Mouse (Mus musculus) testis, adult 10 weeks (tissue): Measurements from ENCODE around the gene Cdt1. TPM values are rescaled to one million over a fixed set of nuclear protein-coding genes. Genes with fewer than 3 reads are reported as not detected.

Experiments
- polyA plus RNA-seq: library from polyadenylated mRNA; stranded (reverse); fragments of 350-450 nt; fragmentation: Illumina TruSeq; extraction: RNeasy Lipid Tissue Mini Kit (QIAGEN cat#74804); gene quantifications from one replicate; pipeline ENCODE4 v1.2.3, GENCODE M21; 2014; ENCODE audit warnings: low read depth, low replicate concordance

Cdt1 gene
- polyA plus RNA-seq: 0.59 TPM

DNA sequence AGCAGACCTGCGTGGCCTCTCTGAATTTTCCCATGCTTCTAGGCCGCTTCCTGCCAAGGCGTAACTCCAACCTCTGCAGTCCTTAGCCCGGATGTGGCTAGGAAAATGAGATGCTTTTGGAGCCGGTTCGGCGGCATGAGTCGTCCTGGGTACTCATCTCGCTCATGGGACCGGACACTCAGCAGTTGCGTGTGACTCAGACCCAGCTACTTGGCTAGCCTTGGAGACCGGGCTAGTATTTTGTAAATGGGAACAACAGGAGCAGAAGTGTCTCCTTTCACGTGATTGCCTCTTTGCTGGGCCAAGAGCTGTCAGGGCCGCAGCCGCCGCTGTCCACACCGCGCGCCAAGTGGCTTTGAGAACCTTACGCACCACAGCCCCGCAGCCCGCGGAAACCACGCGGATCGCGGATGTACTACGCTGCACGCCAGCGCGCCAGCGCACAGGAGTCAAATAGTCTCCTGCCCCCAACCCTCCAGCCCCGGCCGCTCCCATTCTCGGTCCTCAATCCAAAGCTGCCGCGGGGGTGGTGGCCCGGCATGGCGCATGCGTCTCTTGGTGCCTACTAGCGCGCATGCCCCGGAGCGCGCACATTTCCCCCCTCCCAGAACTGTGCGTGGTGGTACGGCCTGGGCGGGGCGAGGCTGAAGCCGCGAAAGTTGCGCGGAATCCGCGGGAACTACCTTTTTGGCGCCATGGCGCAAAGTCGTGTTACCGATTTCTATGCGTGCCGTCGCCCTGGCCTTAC is at the start of gene Cdt1:
Gene Cdt1 (plus strand): TSS at position 655 of the 748 bp plus-strand sequence.

DNA sequence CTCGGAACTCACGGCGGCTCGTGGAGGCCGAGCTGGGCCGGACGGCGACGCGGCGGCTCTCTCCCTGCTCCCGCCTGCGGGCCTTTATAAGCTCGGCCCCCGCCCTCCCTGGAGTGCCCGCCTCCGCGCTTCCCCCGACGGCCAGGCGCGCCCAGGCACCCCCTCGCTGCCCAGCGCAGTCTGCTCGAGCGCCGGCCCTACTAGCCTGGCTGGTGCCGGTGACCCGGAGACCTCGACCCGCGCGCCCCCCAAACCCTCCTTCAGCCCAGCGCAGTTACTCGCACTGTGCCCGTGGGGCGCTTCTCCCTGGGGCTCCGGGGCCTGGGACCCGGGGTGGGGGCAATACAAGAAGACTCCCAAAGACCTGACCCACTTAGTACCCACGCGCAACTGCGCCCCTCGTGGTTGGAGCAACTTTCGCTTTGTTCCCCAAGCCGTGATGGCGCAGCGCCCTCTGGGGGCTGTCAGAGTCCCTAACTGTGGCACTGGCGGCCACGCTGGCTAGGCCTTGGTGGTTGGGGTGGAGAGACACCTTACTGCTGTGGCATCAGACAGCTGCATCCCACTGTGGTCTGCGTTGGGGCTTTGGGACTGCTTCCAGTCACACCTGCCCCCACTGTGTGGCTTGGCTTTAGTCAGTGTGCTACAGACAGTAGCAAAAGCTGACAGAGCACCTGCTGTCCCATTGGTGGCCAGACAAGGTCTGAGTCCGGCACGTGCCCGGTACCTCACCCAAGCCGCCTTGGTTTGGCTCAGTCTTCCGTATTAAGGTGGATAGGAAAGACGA is 16.4 kb upstream of the Cdt1 start, which contains the start of gene Piezo1:
Gene Piezo1 (minus strand): TSS at position 65 of the 787 bp plus-strand sequence.

DNA sequence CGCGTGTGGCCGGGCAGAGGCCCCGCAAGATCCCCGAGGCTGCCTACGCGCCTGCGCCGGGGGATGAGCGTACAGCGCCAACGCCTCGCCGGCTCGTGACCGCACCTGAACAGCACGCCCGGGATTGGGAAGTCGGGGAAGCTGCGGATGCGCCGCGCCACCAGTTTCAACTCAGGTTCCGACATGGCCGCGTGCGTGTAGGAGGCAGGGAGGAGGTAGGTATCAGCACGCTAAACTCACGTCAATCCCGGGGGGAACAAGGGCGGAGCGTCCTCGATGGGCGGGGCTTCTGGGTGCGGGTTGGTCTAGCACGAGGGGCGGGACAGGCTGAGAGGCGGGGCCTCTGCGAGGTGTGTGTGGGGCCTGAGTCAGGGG is 8.8 kb downstream of the Cdt1 start, which contains the start of gene Aprt:
Gene Aprt (minus strand): TSS at position 262 of the 375 bp plus-strand sequence.

DNA sequence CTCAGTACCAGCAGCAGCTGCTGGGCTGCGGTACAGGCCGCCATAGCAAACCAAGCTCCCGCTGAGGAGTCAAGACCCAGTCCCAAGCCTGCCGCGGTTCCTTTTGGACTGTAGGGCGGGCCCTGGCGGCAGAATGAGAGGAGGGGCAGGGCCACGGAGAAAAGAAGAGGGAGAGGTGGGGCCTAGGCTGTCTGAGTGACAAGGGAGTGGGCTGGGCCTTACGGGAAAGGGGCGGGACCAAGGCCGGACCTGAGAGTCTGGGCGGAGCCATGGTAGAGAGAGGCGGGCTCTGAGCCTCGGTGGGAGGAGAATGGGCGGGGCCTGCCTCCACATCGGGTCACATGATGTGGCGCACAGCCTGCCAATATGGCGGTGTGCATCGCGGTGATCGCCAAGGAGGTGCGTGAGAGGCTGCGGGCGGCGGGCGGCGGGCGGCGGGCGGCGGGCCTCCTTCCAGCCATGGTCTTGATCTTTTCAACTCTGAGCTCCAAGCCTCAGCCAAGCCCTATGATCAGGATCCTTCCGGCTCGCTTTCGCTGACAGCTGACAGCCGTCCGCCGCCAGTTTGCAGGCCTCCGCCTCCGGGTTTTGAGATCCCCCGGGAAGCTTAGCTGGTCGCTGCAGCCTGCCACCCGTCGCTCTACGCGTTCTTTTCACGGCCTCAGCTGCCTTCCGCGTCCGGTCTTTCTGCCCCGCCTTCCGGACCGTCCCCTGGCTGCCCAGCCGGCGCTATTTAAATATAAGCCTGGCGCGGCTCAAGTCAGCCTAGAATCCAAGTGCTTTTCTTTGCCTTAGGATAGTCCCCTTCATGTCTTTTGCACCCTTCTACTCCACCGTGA is 43.7 kb downstream of the Cdt1 start, which contains the start of the genes Galns and Trappc2l:
Gene Galns (minus strand): TSS at position 169 of the 839 bp plus-strand sequence.
Gene Trappc2l (plus strand): TSS at position 346 of the 839 bp plus-strand sequence.

DNA sequence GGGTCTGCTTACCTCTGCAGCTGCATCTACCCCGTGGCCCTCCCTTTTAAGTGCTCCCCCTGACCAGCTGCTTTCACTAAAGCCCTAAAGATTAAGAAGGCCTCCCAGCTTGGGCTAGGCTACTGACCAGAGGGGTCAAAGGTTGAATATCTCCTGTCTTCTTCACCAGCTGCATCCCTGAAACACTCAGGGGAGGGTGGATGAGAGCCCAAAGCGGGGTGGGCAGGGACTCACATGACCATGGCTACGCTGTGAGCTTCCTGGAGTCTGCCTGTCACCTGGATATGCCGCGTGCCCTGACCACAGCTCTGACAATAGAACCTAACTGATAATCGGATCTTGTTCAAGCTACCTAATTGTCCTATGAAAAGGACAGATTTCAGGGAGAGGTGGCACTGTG is 54.9 kb downstream of the Cdt1 start, which contains the start of gene Pabpn1l:
Gene Pabpn1l (minus strand): TSS at position 13 of the 400 bp plus-strand sequence.

Other genes starting within 250 kb of the Cdt1 start
- gene Trhr2, start 207.3 kb upstream of the Cdt1 start, polyA plus RNA-seq: not detected
- 10.9 TPM for gene Zc3h18, start 191.4 kb upstream of the Cdt1 start, polyA plus RNA-seq
- gene Il17c, start 146.0 kb upstream of the Cdt1 start, polyA plus RNA-seq: not detected
- not detected for gene Cyba, start 135.1 kb upstream of the Cdt1 start, polyA plus RNA-seq
- gene Mvd, start 124.6 kb upstream of the Cdt1 start, polyA plus RNA-seq: not detected
- gene Snai3, start 107.3 kb upstream of the Cdt1 start, polyA plus RNA-seq: 0.17 TPM
- gene Rnf166, start 92.0 kb upstream of the Cdt1 start, polyA plus RNA-seq: 26.4 TPM
- gene Ctu2, start 91.9 kb upstream of the Cdt1 start, polyA plus RNA-seq: 0.27 TPM
- gene Piezo1, start 16.7 kb upstream of the Cdt1 start, polyA plus RNA-seq: 0.50 TPM
- gene Aprt, start 8.9 kb downstream of the Cdt1 start, polyA plus RNA-seq: 4.8 TPM
- gene Galns, start 43.4 kb downstream of the Cdt1 start, polyA plus RNA-seq: 0.53 TPM
- 10.4 TPM for gene Trappc2l, start 43.6 kb downstream of the Cdt1 start, polyA plus RNA-seq
- not detected for gene Pabpn1l, start 54.7 kb downstream of the Cdt1 start, polyA plus RNA-seq
- gene Cbfa2t3, start 131.1 kb downstream of the Cdt1 start, polyA plus RNA-seq: 0.11 TPM
- 0.74 TPM for gene Acsf3, start 207.5 kb downstream of the Cdt1 start, polyA plus RNA-seq